Mouse (Mus musculus): ENCODE measurements around the gene Hspbap1. TPM values are rescaled to one million over a fixed set of nuclear protein-coding genes. Genes with fewer than 3 reads are reported as not detected.

Hspbap1 gene
- 1 to 10 TPM; 2.8 to 4.2 (median 3.7) TPM for total RNA-seq (2022)

DNA sequence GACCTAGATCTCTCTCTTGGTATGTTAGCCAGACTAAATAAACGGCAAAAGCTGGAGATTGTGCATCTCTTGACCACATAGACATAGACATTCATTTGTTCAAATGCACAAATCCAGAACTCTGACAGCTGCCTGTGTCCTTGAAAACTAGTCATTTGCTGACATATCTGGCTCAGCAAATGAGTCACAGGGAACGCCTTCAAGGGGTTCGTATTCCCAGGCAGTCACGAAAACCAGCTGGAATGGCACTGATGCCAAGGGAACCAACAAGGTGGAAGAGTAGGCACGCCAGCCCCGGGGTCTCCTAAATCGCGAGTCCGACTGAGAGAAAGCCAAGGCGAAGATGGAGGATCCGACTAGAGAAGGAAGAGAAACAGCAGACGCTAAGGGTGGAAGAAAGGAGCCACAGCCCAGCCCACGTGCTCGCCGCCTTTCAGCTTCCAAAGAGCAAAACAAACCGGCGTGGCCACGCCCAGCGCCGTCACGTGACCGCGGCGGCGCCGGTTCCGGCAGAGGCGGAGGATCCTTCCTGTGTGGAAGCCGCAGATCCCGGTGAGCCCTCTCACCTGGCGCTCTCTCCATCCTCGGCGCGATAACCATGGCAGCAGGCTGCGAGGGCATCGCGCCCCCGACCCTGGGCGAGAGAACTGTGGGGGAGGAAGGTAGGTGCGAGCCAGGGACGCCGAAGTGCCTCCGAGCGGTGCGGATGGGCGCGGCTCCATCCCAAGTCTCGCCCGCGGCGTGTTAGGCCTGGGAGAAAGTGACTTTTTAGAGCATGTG lies at the start of gene Hspbap1:
Gene Hspbap1, plus strand, starts transcription at position 498 of the 780 bp plus-strand sequence.
- peak; percentile 84 to 88 for DNase-seq (ENCODE audit: low spot score in 2 of 2)

DNA sequence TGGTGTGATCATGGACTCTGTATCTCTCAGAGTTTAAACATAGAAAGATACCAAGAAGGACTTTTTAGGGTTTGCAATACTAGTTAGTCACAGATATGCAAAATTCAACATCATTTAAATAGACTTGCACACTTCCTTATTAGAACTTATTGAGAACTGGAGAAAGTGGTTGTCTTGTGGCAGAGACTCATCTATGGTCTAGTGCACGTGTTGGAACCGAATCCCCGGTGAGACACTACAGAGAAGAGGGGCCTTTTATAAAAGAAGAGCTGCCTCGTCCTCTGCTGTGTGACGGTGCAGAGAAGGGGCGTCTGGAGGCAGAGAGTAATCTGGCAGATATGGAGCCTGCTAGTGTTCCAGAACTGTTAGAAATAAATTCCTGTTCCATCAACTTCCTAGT lies 45.6 kb upstream of the Hspbap1 start:
- DNase-seq (ENCODE audit: low spot score in 2 of 2): no peak

DNA sequence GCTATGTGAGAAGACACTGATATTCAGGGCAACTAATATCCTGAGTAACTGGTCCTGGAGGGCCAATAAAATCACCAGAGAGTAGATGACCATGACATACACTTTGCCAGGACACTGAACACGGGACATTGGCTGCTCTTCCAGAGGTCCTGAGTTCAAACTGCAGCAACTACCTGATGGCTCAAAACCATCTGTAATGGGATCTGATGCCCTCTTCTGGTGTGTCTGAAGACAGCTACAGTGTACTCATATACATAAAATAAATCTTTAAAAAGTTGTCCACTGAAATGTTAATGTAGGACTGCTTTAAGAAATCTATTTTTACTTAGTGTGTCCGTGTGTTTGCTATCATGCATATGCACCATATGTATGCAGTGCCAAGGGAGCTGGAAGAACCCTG lies 43.6 kb upstream of the Hspbap1 start:
- DNase-seq (ENCODE audit: low spot score in 2 of 2): no peak

DNA sequence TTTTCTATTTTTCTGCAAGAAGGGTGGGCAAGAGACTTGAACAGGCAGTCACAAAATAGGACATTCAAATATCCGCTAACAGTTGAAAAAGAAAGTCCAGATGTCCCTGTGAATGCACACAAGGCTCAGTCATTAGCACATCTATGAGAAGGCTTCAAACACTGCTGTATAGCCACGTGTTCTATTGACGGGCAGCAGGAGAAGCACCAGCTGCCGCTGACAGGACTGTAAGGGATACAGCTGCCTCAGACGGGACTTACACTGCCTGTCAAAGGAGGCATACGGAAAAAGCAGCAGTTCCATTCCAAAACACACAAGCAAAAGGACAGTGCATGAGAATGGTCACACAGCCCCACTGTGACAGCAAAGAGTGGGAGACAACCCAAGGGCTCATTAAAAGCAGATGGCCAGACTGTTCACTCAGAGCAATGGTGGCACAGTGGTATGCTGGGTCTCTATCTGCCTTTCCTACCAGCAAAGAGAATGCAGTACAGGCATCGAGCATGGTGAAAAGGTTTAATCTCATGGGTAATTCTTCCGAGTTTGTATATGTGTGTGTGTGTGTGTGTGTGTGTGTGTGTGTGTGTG lies 40.9 kb upstream of the Hspbap1 start:
- DNase-seq (ENCODE audit: low spot score in 2 of 2): no peak

DNA sequence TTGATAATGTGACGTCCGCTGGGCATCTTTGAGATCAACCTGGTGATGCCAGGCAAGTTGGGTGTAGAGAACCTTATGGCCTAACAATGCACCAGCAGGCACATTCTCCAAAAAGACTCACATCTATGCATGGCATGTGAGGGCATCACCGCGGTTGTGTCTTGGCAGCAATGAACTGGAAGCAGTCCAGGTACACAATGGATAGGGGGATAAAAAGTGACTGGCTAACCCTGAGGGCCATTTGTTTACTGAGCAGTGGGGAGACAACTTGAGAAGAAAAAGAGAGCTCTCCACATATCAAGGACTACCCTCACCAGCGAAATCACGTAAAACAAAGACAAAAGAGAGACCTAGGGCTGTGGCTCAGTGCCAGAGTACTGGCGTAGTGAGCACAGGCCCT lies 38.1 kb upstream of the Hspbap1 start:
- DNase-seq (ENCODE audit: low spot score in 2 of 2): no peak

DNA sequence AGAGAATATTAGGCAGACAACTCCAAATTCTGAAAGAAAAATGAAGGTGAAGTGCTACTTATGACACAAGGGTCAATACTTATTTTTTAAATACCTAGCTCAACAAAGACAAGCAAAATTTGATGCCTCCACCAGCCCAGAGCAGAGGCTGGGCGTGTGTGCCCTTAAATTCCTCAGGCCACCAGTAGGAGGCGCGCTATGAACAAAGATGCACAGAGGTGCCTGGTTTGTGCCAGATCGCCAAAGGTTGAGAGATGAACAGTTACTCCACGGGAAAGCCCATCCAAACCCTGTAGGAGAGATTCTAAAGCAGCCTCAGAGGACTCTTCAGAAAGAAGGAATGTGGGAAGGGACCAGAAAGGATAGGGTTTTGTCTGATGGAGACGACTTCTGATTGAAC lies 36.1 kb upstream of the Hspbap1 start:
- DNase-seq (ENCODE audit: low spot score in 2 of 2): peak; percentile 32 to 47

DNA sequence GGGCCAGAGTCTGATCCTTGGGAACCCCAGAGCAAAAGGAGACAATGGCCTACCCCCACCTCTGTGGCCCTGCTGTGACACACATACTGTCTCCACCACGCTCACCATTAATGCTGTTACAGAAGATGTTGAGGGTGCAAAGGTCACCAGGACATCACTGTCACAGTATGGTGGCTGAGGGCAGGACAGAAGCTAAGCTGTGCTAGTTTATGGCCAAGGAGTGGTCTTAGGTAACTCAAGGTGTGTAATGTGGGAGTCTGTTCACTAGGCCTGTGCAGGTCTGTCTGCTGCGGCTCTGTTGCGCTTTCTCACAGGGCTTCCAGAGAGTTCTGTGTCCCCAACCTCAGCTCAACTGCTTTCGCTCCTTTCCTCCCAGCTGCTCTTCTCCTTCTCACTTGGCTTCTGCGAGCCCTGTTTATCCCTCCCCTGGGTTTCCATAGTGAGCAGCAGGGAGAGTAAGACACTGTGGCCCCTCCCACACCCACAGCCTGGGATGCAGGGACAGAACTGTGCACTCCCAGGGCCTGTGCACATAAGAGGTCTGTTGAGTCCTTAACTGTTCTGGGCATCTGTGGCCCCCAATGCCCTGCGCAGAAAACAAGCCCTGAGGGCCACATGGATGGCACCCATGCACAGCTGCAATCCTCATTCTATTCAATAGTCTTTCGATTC lies 31.9 kb upstream of the Hspbap1 start:
- DNase-seq (ENCODE audit: low spot score in 2 of 2): peak in 1 of 2 experiments; percentile 19

DNA sequence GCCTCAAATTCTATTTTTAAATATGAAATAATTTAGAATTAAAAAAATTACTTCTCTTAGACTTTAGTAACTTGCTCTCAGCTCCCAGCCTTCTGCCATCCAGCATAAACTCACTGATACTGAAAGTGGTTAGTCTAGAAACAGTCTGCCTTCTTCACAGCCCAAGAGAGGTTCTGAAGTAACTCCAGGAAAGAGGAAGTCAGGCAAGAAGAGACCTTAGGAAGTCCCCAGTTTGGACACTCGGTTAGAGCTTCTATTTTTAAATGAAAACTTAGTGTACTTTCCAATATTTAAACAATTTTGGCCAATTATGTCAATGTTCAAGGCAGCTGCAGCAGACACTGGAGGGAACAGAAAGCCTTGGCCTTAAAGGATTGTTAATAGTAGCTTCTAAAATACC lies 30.6 kb upstream of the Hspbap1 start:
- DNase-seq (ENCODE audit: low spot score in 2 of 2): no peak

DNA sequence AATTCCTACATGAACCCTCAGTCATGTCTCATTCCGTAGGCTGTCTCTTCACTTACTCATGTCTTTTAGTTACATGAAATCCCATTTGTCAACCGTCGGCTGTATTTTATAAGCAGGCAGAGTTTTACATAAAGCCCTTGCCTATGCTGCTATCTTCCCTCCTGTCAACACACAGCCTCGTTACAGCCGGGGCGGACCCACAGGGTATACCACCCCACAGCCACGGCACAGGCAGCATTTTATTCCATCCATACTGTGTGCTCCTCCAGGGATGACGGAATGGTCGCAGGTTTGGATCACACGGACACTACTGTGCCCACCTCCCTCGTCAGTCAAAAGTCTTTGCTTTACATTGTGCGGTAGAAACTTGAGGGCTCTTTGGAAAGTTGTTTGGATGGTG lies 29.8 kb upstream of the Hspbap1 start:
- no peak for DNase-seq (ENCODE audit: low spot score in 2 of 2)

DNA sequence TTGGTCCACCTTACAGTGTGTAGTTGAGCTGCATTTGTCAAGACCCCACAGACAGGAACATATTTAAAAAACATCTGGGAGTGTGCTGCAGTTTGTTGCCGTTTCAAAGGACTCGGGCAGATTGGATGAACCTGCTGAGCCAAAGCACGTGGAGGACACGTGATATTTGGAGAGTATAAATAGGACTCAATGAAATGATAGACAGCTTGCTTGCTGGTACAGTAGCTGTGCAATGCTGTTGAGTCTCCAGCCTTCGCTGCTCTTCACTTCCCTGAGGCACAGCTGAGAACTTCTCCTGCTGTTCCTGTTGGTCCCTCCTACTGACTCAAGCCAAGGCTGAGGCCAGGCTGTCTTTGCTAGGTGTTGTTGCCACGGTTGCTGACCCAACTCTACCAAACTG lies 29.2 kb upstream of the Hspbap1 start:
- DNase-seq (ENCODE audit: low spot score in 2 of 2): no peak

DNA sequence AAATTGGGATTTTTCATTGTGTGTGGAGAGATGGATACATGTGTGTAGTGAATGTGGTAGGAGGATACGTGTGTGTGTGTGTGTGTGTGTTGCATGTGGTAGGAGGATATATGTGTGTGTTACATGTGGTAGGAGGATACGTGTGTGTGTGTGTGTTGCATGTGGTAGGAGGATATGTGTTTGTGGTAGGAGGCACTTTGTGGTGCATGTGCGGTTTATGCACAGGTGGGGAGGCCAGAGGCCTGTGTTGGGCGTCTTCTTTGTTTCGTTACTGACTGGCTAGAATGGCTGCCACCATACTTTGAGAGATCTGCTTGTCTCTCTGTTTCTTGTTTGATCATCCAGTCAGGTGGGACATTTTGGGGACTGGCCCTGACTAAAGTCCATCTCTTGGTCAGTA lies 28.6 kb upstream of the Hspbap1 start:
- DNase-seq (ENCODE audit: low spot score in 2 of 2): no peak

DNA sequence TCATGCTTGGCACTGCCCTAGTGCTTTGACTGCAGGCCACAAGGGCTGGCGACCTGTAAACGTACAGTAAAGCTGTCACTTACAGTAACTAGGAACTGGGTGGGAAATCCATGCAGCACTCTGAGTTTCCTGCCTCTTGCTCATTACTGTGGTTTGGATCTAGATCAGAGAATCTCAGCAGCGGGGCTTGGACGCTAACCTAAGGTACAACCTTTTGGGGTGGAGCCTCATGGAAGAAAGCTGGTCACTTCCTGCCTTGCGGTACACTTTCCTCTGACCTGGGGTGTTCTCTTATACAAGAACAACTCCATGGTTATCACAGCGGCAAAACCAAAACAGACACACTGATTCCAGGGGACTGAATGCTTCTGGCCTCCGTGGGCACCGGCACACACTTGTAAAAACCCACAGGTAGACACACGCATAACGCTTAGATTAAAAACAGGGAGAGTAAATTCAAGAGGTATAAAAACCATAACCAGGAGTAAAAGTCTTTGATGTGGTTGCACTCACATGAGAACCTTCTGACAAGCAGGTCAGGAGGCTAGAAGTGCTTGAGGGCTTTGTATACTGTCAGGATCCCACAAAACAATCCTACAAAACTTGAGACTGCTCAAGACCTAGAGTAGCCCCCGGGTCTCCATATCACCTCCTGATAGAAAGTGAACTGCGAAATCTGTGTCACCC lies 27.8 kb upstream of the Hspbap1 start:
- no peak for DNase-seq (ENCODE audit: low spot score in 2 of 2)

DNA sequence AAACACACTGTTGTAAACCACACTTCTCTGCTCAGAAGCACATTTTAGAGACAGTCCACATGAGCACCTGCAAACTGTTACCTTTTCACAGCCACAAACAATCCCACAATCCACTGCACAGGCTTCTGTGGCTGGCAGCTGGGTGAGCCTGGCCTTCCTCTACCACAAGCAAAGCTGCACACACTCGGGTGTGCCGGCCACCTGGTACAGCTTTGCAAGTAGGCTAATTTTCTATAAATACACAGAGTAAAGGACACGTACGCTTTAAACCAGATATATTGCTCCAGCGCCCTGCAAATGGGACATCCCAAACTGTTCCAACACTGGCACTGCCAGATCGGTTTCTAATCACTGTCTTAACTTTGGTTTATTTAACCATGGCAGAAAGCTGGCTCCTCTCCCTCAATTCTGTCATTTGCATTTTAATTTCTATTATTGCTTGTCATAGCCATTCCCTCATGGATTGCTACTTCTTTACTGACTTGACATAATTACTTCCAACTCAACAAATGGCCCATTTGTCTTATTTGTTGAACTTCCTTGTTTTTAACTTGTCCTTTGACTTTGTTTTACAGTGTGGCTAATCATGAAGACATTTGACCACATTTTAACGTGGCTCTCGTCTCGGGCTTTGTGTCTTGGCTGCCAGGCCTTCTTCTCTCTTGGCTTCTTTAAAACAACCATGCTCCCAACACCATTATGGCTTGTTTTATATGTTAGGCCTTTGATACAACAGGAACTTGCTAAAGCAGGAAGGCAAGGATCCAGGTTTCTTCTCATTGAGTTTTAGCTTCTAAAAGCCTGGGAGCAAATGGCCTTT lies 22.5 kb upstream of the Hspbap1 start:
- peak; percentile 52 to 69 for DNase-seq (ENCODE audit: low spot score in 2 of 2)

DNA sequence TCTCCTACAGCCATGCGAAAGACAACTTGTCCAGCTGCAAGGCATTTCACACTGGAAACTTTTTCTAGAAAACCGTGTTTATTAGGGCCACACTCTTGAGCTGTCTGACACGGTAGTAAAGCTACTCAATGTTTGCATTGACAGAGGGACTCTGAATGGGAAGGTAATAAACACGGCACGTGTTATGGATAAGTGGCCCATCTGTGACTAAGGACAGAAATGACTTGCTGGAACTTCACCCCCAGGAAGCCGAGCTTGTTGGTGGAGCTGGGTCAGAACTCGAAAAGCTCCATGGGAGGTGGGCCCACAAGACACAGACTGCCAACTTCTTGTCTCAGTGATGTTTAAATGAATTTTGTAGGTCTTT lies 22.0 kb upstream of the Hspbap1 start:
- DNase-seq (ENCODE audit: low spot score in 2 of 2): no peak

DNA sequence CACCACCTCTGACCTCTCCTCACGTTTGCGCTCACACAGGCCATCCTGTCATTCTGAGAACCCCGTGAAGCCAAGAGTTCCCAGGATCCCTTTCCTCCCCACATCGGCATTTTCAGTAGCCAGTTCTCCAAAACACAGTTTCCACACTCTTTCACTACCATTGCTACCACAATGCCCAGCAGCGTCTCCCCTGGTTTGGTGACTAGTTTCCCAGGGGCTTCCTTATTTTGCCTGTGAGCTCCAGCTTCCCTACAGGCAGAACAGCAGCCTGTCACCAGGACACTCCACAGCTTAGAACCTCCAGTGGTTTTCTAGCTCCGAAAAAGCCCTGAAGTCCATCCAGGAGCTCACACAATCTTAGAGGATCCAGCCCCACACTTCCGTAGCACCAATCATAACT lies 20.8 kb upstream of the Hspbap1 start:
- DNase-seq (ENCODE audit: low spot score in 2 of 2): no peak

DNA sequence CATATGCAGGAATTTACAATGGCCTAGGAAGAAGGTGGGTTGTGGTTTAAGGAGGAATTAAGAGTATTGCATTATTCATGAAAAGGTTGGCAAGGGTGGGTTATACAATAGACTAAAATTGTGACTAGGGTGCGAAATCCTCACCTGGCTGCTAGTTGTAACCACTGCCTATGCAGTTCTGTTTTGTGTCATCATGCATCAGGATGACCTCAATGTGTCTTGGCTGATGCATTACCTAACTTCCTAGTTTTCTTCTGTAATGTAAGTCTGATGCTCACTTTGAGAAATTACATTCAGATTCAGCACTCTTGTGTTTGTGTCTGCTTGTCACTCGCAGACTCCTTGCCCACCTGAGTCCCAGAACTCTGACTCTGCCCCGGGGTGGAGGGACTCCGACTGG lies 18.3 kb upstream of the Hspbap1 start:
- DNase-seq (ENCODE audit: low spot score in 2 of 2): no peak

DNA sequence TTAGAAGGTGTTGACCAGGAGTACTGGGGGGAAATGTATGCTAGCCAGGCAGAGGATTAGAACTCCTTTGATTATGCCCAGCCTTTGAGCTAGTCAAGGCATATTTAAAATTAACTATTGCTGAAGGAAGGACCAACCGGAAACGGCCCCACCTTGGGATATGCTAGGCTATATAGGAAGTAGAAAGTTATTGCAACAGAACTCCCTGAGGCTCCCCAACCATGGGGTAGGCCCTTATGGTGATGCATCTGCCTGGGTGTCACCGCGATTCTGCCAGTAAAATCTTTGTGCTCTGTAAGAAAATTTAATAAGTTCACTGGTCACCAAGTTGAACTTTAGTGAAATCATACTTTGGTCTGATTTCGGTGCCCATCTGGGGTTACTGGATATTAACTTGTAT lies 16.2 kb upstream of the Hspbap1 start:
- no peak for DNase-seq (ENCODE audit: low spot score in 2 of 2)

DNA sequence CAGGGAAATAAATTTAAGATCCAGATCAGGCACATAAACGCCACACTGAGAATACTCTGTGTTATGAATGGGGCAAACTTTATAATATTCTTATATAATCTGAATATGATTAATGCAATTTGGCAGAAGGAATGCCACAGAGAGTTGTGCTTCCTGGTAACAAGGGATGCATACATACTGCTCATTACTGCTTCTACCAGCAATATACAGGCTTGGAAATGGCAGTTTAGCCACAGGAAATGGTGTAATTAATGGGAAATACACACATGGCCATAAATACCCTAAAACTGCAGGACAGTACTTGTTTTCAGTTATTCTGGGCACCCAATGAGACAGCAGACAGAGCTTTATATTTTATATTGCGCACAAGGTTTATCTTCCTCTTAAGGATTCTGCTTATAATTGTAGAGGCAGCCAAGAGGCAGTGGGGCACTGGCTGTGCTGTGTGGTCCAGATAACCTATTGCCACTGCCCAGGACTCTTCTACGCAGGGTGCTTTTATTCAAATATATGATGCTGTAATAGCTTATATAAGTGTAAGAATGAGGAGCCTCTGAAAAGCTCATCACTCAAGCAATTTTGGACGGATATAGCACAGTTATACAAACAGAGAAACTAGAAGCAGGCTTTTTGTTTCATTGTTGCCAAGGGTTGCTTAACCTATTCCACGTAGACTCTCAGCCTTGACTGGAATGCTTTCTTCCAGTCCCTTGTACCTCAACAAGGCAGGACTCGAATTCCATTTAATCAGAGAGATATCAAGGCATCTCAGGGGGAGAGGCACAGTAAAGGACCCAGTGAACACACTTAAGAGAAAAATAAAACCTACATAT lies 14.5 kb upstream of the Hspbap1 start:
- DNase-seq (ENCODE audit: low spot score in 2 of 2): no peak

DNA sequence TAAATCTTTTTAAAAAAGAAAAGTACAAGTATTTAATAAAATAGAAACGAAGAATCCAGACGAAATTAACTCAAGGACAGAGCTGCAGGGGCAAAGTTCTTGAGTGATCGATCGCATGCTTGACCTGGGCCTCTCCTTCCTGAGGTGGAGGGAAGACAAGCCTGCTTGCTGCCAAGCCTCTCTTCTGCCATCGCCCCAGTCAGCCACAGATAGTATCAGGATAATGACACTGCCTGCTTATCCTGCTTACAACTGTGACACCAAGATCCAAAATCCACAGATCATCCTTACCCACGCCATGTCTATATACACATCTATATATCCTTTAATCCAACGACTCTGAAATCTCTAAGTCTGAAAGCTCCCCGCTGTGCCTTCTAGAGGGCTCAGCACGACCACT lies 13.5 kb upstream of the Hspbap1 start:
- no peak for DNase-seq (ENCODE audit: low spot score in 2 of 2)

DNA sequence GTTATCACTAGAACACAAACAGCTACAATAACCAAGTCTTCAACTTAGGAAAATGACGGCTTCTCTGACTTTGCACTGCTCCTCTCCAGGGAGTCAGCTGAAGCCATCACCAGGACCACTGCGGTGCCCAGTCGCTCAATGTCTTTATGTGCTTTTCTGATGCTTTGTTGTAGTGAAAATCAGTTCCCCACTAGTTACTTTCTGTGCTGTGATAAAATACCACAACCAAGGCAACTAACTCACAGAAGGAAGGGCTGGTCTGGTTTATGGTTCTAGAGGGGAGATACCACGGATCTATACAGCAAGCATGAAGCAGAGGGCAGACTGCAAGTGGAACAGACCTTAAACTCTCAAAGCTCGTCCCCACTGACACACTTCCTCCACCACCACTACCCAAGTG lies 10.8 kb upstream of the Hspbap1 start:
- DNase-seq (ENCODE audit: low spot score in 2 of 2): no peak
